Mouse (Mus musculus) cerebellum, adult 9-11 months (tissue): ENCODE data around the gene Ndufs5.

Experiments
- DNase-seq: peaks from one replicate; pipeline ENCODE4 v3.0.0; 2022

The Ndufs5 gene

DNA sequence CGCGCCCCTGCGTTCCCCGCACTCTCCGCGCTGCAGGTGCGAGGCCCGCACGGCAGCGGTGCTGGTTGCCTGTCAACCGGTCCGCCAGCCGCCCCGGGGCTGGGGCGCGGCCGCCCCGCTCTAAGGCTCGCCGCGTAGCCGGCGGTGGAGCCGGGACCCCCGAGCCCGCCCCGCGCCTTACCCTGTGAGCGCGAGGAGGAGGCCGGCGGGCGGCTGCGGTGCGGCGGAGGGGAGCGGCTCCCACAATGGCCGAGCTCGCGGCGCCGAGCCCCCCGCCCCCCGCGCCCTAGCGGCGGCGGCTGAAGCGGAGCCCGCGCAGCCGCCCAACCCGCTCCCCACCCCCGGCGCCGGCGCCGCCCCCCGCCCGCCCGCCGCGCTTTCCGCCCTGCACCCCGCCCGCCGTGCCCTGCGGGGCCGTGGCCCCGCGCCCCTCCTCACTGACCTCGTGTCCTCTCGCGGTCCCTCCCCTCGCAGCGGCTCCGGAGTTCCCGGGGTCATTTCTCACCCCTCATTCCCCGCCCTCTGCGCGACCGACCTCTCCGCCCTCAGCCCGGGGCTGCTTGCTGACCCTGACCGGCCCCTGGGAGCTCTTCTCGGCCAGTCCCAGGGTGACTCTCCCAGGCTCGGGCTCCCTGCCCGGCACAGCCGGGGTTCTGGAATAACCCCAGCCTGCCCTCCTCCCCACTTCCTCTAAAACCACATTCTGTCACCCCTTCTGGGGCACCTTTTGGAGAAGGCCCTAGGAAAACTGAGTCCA lies 30.8 kb downstream of the Ndufs5 start:
- DNase-seq, result peak; percentile 83

- peak; percentile 80 for DNase-seq
These were observed 31.5 kb downstream of the Ndufs5 start for GRCm38 (mm10) chr4:123686368-123687024.

- peak; percentile 93 for DNase-seq
These were observed 32.3 kb downstream of the Ndufs5 start for GRCm38 (mm10) chr4:123685506-123686242.

DNA sequence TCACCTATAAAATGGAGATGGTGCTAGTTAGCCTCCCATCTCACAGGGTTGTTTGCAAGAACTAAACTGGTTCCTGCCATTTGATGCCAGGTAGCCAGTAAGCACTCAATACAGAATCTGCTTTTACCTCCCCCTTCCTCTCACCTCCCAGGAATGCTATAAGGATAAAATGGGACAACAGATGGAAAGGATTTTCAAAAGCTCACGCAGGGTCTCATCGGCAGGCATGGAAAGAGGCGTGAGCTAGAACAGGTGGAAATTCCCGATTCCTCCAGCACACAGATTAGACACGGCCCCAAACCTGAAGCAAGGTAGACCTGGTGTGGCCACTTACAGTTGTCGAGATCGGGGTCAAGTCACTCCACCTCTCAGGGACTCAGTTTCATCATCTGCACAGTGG lies 33.0 kb downstream of the Ndufs5 start:
- no peak for DNase-seq

DNA sequence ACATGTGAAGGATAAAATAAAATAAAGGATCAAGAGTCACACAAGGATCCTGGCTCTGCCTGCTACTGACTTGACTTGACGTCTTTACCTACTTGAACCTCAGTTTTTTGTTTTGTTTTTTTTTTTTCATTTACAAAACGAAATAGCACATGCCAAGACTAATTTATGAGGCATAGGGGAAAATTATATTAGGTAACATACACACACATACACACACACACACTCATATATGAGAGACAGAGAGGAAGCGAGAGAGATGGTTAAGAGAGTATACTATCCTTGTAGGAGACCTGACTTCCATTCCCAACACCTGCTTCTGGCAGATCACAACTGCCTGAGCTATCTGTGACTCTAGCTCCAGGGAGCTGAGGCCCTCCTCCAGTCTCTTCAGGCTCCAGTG lies 33.7 kb downstream of the Ndufs5 start, which contains the start of gene Macf1:
Macf1 (minus strand) TSS at position 101 of the 400 bp plus-strand sequence.
- DNase-seq, result no peak

DNA sequence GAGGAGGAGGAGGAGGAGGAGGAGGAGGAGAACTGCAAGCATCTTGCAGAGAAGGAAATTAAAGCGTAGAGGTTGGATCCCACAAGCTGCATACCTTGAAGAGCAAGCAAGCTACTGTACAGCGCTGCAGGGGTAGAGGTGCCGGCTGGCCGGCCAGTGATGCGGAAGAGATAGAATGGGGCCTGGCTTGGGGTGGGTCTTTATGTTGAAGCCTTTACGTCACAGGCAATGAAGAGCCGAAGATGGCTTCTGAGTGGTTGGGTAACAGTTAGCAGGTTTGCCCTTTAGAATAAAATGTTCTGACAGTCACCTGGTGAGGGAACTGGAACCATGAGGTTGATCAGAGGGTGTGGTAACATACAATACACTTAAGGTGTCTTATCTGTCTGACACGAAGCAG lies 35.7 kb downstream of the Ndufs5 start:
- peak; percentile 61 for DNase-seq

GRCm38 (mm10) chr4:123680962-123681361 lies 37.0 kb downstream of the Ndufs5 start:
- peak; percentile 29 for DNase-seq

DNA sequence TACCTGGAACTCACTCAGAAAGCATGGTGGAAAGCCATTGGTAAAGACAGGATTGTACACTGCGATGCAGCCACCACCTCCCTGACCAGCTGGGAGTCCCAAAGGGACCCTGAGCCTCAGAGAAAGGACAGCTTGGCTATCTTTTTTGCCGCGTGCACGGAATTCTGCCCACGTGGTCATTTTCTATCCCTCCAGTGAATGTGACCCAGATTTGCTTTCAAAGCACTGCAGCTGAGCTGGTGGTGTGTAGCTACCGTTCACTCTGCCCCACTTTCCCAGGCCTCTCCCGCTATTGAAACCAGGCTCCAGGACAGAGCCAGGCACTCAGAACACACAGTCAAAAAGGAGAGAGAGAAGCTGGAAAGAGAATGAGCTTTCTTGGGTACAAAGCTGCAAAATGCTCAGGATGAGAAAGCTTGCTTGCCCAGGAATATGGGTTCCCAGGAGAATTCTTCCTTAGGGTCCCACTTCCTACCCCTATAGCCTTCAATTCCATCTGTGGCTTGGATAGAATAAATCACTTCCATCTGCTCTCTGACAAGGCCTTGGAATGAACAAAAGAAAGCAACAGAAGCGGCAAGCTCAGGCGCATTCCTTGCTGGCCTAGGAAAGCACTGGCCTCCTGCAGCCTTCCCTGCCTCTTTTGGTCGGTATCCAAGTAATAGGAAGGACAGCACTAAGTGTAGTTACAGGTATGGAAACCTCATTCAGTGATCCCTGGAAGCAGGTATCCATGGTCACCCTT lies 40.8 kb downstream of the Ndufs5 start:
- peak; percentile 77 for DNase-seq

GRCm38 (mm10) chr4:123670598-123670997 lies 47.4 kb downstream of the Ndufs5 start:
- no peak for DNase-seq

DNA sequence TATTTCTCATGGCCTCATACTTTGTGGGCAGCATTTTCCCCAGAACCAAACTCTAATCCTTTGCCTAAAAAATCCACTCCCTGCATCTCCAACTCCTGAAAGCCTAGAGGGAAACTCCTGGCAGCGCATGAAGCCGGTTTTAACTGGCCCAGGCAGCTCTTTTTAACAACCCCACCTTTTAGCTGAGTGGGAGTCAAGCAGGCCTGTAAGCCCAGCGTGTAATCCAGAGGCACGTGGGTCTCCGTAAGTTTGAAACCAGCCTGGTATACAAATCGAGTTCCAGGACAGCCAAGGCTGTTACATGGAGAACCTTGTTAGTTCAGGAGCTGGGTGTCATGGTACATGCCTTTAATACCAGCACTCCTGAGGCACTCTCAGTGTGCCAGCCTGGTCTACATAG lies 48.3 kb downstream of the Ndufs5 start:
- DNase-seq, result no peak

GRCm38 (mm10) chr4:123667260-123667867 lies 50.6 kb downstream of the Ndufs5 start:
- peak; percentile 77 for DNase-seq

DNA sequence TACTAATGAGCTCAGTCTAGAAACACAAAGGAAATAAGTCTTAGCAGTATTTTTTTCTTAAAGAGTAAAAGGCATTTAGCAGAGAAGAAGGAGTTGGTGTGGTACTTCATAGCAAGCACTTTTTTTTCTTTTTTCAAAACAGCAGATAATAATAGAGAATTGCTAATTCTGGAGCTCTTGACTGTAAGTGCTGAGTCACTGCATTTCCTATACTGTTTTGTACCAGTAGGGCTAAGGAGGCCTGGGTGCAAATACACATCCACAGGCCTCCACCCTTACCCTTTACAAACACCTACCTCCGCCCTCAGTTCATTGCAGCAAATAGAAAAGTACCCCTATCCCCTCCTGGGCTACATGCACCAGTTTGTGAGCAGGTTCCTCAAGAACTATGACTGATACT lies 51.5 kb downstream of the Ndufs5 start:
- DNase-seq, result no peak

DNA sequence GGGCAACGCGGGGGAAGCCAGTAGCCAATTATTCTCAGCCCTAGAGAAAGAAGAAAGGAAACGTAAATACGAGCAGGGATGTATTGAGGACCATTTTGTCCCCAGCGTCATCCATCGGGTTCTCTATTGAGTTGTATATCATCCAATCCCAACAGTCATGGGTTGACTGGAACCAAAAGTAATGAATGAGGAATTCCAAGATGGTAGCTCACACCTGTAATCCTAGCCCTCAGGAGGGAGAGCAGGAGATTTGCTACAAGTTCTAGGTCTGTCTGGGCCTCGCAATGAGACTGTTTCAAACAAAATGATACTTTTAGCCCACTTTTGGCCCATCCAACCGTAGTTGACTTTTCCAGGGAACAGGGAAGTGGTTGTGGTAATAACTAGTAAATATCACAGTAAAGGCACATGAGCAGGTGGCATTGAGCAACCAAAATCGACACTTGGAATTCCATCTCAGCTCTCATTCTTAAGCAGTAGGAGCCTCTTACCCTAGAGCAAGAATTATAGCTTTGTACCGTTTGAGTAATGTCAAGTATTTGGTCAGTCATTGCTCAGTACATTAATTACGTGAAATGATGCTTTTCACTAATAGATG lies 52.2 kb downstream of the Ndufs5 start:
- DNase-seq, result no peak

GRCm38 (mm10) chr4:123664951-123665661 lies 52.9 kb downstream of the Ndufs5 start:
- no peak for DNase-seq

DNA sequence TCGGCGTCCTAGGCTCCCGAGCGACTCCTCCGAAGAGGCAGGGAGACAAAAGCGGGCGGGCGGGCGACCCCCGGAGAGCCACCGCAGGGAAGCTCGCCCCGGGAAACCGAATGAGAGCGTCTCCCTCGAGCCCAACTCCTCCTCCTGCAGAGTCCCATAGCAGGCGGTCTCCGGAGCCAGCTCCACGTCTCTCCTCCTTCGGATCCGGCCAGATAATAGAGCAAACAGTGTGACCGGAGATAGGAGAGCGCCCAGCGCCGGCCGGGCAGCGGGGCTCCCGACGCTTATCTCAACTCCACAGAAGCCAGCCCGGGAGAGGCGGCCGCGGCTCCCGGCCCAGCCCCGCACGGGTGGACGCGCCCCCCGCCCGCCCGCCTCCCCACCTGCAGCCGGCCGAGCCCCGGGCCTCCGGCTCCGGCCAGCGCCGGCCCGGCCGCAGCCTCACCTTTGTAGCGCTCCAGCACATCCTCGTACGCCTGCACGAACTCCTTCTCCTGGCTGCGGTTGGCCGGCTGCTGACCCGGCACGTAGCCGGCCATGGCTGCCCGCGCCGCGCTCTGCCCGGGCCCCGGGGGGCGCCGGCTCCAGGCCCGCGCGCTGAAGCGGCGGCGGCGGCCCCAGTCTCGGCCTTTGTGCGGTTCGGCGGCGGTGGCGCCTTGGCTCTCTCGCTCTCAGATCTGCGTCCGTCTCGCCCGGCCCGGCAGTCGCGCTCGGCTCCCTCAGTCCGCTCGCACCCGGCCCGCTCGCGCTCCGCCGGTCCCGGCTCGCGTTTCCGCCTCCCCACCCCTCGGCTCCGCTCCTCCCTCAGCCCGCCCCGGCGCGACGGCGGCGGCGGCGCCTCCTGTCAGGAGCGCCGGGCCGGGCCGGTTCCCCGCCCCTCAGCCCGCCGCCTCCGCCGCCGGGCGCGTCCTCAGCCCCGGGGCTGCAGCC lies 53.7 kb downstream of the Ndufs5 start:
- peak; percentile 64 for DNase-seq

- DNase-seq, result no peak
These were observed 54.4 kb downstream of the Ndufs5 start for GRCm38 (mm10) chr4:123663688-123663965.

DNA sequence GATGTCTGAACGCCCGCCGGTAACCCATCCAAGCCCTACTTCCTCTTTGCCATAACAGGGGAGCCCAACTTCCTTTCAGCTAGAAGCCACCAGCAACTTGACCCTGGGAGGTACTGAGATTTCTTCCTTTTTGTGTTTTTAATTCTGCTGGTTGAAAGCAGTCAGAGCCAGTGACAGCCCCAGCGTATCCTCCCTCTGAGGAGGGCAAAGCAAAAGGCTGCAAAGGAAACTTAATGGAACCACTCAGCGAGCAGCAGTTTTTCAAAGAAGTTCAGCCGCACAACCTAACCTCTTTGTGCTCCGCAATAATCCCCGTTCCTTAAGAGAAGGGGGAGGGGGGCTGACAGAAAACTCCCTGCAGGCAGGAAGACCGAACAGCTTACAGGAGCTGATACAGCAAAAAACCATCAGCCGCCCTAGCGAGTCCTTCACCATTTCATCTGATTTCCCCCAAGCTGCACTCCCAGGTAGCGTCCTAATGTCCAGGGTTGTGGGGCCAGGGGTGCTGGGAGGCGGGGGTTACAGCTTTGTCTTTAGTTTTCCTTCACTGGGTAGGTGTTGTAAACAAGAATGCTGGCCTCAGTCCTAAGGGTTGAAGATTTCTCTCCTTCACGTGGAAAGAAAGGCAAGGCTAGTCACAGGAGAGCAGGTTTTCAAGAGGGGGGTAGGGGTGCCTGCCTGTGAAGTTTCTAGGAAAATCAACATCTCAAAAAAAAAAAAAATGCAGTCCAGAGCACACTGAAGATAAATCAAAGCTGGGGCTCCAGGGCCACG lies 54.9 kb downstream of the Ndufs5 start:
- no peak for DNase-seq
